Mouse (Mus musculus) heart, adult 11 months (tissue): ENCODE data around the gene Rbm4b.
"Not testable (repeated sequence)": the region's sequence is repeated elsewhere in the genome, so short reads cannot be mapped to it uniquely, and the experiment has no call there.

Experiments used
- DNase-seq: peaks from one replicate; pipeline ENCODE4 v3.0.0; 2022

Rbm4b gene

DNA sequence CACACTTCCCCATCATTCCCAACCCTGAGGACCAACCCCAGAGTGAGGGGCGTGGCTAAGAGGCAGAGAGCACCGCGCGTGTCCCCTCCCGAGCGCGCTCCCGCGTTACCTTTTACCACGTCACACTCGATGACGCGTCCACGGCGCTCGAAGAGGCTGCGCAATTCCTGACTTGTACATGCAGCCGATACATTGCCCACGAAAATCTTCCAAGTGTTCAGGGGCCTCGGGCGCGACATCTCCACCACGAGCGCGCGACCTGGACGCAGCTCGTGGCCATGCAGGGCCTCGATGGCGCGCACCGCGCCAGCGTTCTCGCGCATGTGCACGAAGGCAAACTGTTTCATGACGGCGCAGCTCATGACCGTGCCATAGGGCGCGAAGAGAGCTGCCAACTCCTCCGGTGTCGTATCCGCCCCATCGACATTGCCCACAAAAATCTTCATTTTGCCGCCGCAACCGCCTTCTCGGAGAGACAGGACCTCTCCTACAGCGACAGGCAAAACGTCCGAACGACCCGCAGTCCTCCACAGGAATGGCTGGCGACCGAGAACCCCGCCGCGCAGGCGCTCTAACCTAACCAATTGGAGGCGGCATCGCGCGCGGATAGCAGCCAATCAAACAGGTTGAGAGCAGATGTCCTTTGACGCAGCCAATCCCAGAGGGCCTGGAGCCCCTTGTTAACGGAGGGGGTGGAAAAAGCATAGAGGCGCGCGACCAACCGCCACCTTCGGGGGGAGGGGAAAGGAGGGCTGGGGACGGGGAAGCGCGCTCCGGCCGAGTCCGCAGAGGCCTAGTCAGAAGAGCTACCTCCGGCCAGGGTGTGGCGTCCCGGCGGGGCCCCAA is 55.0 kb downstream of the Rbm4b start, which contains the start of the genes Gm21992 and Rbm14:
Gene Gm21992, minus strand, starts transcription at position 550 of the 846 bp plus-strand sequence.
Gene Rbm14, minus strand, starts transcription at position 572 of the 846 bp plus-strand sequence.
- DNase-seq, result peak; percentile 100

GRCm38 (mm10) chr19:4811909-4812242 is 55.6 kb downstream of the Rbm4b start:
- no peak for DNase-seq

- not testable (repeated sequence) for DNase-seq
Measured at GRCm38 (mm10) chr19:4812334-4812949, 56.1 kb downstream of the Rbm4b start.

DNA sequence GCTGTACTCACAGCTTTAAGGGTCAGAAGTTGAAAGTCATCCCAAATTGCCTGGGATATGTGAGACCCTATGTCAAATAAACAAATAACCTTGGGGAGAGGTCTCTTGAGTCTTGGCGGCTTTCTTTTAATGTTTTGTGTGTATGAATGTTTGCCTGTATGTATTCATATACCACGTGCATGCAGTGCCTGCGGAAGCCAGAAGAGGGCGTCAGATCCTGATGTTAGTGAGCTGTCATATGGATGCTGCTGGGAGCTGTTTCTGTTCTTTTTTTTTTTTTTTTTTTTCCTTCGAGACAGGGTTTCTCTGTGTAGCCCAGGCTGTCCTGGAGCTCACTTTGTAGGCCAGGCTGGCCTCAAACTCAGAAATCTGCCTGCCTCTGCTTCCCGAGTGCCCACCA is 56.7 kb downstream of the Rbm4b start:
- no peak for DNase-seq
